Mouse (Mus musculus) brown adipose tissue, adult 24 weeks (tissue): ENCODE measurements around the gene Hnrnpul1. TPM values are rescaled to one million over a fixed set of nuclear protein-coding genes. Genes with fewer than 3 reads are reported as not detected.

ENCODE experiments used
- H3K27ac ChIP-seq: fragments of 200-500 bp; replicated peaks from 2 replicates; pipeline ENCODE4 v1.5.1; 2012; ENCODE audit warnings: low read depth, mild to moderate bottlenecking, low read length
- H3K4me1 ChIP-seq: fragments of 200-500 bp; 2 replicates; pipeline ENCODE4 v1.6.1; 2012; ENCODE audit warnings: low read length, mixed read lengths; ENCODE audit not compliant: control insufficient read depth, insufficient read depth, insufficient read length
- H3K4me3 ChIP-seq: fragments of 200-500 bp; 2 replicates; pipeline ENCODE4 v1.5.1; 2012; ENCODE audit warnings: low read depth, mild to moderate bottlenecking, low read length, moderate library complexity; ENCODE audit not compliant: insufficient read depth
- polyA plus RNA-seq: library from polyadenylated mRNA; stranded (reverse); fragments of >200 nt; gene quantifications from 2 replicates; pipeline ENCODE4 v1.2.4, GENCODE M21; 2012; ENCODE audit not compliant: missing spikeins, insufficient read depth, insufficient read length

Gene Hnrnpul1
- polyA plus RNA-seq, 1 experiment = 42.6 TPM

DNA sequence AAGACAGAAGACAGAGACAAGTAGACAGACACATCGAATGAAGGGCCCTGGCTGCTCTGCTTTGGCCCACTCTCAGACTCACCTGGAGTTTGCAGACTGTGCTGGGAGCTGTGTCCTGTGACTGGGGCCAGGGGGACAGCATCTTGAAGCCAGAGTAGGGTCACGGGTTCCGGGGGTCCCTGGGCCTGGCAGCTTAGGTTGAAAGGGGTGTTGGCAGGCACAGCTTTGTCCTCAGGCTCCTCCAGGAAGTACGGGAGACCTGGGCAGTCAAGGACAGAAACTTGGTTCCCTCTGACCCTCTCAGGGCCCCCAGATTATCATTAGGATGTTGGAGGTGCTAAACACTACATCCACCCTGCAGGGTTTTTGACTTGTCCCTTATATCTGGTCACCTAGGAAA lies 31.2 kb upstream of the Hnrnpul1 start:
- no peak overlapping the region for H3K4me3 ChIP-seq
- H3K27ac ChIP-seq = no peak overlapping the region
- peaks cover 13% of the 10 kb centered on the region for H3K4me1 ChIP-seq

DNA sequence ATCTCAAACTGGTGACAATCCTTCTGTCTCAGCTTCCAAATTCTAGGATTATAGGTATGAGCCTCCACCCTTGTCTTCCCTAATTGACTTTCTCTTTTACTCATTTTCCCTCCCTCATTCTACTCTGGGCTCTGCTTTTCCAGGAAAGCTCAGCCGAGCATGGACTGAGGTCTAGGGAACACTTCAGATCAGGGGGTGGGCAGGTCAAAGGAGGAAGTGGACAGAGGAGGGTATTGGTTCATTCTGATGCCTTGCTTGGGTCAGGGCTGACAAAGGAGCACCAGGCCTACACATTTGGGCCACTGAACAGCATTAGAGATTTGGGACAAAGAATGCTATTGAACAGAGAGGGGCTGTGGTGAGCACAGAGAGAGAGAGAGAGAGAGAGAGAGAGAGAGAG lies 30.3 kb upstream of the Hnrnpul1 start:
- Histone ChIP-seq H3K27ac (no peak overlapping the region), H3K4me1 (peaks cover 13% of the 10 kb centered on the region), H3K4me3 (no peak overlapping the region)

DNA sequence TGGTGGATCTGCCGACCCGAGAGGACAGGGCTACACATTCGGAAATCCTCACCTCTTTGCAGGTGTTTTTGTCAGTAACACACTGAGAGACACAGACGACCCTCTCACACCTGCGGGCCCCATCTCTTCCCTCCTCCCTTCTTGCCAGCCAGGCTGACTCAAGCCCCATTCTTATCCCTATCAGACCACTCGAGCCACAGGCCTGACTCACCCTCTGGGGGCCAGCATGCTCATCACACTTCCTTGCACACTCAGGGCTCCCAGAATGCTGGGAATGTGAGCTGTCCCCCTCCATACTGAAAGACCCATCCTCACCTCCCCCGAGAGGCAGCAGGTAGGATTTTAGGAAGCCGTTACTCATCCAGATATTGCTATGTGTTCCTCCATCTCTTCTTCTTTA lies 29.2 kb upstream of the Hnrnpul1 start:
- Histone ChIP-seq H3K4me1 (peaks cover 9% of the 10 kb centered on the region; the same call in 1 of the 2 replicates), H3K27ac (no peak overlapping the region), H3K4me3 (no peak overlapping the region)

DNA sequence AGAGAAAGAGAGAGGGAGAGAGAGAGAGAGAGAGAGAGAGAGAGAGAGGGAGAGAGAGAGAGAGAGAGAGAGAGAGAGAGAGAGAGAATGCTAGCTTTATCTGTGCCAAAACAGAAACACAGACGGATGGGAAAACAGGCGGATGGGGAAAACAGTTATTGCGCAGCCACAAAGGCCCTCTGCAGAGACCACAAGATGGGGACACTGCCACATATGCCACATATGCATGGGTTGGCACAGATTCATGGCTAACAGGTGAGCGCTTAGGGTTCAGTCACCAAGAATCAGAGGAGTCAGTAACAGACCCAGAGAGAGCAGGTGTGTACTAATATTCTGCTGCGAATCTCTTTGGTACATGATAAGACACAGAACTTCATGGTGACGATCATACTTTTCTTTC lies 28.2 kb upstream of the Hnrnpul1 start:
- Histone ChIP-seq H3K4me3 (no peak overlapping the region), H3K27ac (peak overlapping the region; percentile 17; the same call in 1 of the 2 replicates), H3K4me1 (peaks cover 9% of the 10 kb centered on the region; the same call in 1 of the 2 replicates)

DNA sequence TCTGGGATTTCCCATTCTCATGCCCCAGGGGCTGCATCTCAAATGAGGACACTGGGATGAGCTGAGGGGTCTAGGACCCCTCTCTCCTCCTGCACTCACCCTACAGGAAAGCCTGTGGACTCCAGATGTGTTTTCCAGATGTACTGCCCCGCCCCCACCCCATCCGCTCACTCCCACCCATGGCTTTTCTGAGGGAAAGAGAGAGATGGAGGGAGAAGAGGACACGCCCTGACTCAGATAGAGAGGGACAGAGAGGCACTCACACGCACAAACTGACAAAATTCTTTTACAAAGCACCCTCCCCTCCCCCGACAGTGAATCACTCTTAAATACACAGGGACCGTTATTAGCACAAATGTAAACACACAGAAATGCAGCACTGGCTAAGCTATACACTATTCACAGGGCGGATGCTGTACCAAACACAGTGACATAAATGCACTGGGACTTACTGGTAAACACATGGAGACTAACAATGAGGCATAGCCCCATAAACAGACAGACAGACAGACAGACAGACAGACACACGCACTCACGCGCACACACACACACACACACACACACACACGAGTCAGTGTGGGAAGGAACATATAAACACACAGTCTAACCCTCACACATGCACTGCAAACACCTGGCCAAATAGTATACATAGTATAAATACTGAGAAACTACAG lies 27.5 kb upstream of the Hnrnpul1 start:
- Histone ChIP-seq H3K27ac (peak overlapping the region; percentile 47), H3K4me3 (peak overlapping the region; percentile 43), H3K4me1 (peaks cover 9% of the 10 kb centered on the region; the same call in 1 of the 2 replicates)

DNA sequence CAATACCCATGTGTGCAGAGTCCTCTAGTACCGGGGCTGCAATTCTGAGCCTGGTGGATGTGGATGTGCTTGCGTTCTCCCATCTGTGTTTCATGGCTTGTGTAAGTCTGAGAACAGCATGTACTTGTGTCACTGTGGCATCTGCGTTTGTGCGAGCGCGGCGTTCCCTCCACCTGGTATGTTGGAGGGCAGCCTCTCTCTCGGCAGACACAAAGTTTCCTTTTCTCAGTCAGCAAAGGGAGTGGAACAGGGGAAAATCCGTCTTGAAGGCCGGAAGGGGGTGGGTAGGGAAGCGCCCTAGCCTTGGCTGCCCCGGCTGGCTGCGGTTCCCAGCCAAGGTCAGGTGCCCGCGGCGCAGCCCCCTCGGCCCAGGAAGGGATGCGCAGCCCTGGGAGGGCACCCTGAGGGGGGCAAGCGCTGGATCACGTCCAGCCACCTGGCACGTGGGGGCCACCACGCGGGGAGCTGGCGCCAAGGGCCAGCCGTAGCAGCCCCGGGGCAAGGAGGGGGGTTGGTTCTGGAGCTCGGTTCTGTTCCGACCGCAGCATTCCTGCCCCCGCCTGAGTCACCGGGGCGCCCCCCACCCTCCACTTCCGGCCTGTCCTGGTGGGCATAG lies 26.9 kb upstream of the Hnrnpul1 start:
- Histone ChIP-seq H3K27ac (peak overlapping the region; percentile 47), H3K4me3 (peak overlapping the region; percentile 43), H3K4me1 (peaks cover 11% of the 10 kb centered on the region; the same call in 1 of the 2 replicates)

DNA sequence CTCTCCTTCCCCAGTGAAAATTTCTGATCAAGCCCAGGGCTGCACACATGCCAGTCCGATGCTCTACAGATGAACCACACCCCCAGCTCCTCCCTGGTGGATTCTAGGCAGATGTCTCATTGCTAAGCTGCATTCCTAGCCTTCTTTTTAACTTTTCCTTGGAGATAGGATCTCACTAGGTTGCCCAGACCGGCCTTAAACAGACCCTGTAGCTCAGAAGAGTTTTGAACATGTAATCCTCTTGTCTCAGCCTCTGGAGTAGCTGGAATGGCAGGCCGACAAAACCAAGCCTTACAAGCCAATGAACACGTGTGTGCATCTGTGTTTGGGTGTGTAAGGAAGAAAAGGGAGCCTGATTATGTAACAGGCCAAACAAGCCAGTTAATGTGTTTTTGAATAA lies 26.2 kb upstream of the Hnrnpul1 start:
- no peak overlapping the region for H3K4me3 ChIP-seq
- H3K27ac ChIP-seq = peak overlapping the region; percentile 47

DNA sequence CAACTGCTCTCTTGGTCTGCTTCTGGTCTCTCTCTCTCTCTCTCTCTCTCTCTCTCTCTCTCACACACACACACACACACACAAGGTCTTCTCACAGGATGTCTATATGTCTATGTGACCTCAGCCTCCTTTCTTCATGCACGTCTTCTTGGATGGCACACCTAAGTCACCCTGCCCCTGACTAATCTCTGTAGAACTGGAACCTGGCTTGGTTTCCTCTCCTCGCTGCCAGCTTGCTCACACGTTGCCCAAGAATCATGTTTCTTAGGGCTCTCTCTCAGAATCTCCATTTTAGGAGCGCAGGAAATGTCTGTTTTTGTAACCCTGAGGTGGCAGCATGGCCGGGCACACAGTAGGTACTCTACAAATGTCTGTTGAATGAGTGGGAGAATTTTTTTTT lies 25.5 kb upstream of the Hnrnpul1 start:
- no peak overlapping the region for H3K4me3 ChIP-seq
- no peak overlapping the region for H3K27ac ChIP-seq
- peaks cover 11% of the 10 kb centered on the region; the same call in 1 of the 2 replicates for H3K4me1 ChIP-seq

More for the DNA sequence above, 26.2 kb upstream of the Hnrnpul1 start:
- H3K4me1 ChIP-seq = peaks cover 11% of the 10 kb centered on the region; the same call in 1 of the 2 replicates

DNA sequence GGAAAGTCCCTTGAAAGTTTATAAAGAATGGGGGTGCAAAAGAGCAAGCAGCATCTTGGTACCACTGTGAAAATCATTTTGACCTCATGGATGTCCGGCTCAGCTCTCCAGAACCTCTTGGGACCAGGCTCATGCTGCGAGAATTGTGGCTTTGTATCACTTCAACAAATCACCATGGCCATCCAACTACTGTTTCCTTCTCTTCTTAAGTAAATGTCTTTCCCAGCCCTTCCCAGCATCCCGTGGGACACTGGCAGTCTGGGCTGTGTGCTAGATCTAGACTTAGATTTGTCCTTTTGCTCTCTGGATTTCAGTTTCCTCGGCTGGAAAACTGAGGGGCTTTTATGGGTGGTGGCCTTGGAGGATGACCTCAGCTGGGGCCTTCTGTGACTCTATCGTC lies 13.7 kb upstream of the Hnrnpul1 start:
- H3K4me3 ChIP-seq = no peak overlapping the region
- peak overlapping the region; percentile 74 for H3K27ac ChIP-seq
- H3K4me1 ChIP-seq = peaks cover 24% of the 10 kb centered on the region

DNA sequence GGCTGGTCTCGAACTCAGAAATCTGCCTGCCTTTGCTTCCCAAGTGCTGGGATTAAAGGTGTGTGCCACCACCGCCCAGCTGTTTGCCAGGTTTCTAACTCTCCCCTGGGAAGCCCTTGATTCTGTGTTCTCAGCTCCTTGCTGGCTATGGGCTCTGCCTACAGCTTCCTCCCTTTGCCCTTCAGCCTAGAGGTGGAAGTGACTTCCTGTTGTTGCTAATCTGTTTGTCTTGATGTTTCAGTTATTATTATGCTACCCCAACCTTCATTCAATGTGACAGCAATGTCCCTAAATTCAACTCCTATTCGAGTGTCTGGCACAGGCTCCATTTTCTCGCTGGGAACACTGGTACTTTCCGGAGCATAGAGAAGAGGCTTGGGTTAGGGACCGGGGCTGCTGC lies 11.6 kb upstream of the Hnrnpul1 start:
- peaks cover 29% of the 10 kb centered on the region for H3K4me1 ChIP-seq
- no peak overlapping the region for H3K4me3 ChIP-seq
- peak overlapping the region; percentile 51 for H3K27ac ChIP-seq

DNA sequence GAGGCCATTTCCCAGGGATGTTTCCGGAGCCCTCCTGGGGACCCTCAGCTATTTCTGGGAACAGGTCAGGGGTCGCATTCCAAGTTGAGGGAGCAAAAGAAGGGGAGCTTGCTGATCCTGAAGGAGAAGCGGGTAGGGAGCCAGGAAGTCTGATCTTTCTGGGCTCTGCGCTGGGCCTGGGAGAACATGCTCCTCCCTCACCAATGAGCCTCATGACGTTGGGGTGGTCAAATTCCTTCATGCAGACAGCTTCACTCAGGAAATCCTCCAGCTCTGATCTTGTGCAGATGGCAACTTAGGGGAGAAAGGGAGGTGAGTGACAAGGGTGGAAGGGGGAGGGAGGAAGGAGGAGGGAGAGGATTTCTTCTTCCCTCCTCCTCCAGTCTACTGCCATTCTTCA lies 9.7 kb upstream of the Hnrnpul1 start:
- peak overlapping the region; percentile 83 for H3K27ac ChIP-seq
- H3K4me3 ChIP-seq = no peak overlapping the region
- H3K4me1 ChIP-seq = peaks cover 31% of the 10 kb centered on the region

DNA sequence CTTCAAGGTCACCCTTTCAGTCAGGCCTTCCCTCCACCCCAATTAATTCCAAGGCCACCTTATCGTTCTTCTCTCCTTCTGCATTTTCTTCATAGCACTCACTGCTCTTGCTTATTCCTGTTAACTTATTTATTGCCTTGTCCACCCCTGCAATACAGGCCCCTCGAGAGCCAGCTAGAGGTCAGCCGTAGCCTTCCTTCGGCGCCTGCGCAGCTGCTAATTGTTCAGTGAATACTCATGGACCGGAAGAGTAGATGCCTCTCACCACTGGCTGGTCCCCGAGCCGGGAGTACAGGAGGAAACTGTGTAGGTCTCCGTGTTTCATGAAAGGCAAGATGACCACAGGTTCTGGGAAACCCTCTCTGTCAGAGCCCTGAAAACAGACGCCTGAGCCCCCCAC lies 9.1 kb upstream of the Hnrnpul1 start:
- Histone ChIP-seq H3K4me3 (no peak overlapping the region), H3K4me1 (peaks cover 31% of the 10 kb centered on the region), H3K27ac (peak overlapping the region; percentile 83)

DNA sequence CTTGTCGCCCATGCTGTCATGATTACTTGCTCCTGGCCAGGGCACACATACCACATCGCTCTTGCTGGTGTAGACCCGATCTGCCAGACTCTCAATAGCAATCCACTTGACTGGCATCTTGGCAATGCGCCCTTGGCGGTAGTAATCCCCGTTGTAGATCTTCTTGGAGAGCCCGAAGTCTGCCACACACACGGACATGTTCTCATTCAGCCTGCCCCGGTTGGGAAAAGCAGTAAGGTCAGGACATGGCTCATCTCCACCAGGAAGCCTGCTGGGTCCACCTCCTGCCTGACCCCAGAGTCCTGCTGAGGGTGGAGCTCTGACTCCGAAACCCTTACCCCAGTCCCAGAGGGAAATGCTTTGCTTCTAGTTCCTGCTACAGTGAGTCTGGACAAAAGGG lies 6.8 kb upstream of the Hnrnpul1 start:
- peak overlapping the region; percentile 53 for H3K4me3 ChIP-seq
- H3K4me1 ChIP-seq = peaks cover 27% of the 10 kb centered on the region
- H3K27ac ChIP-seq = peak overlapping the region; percentile 89

DNA sequence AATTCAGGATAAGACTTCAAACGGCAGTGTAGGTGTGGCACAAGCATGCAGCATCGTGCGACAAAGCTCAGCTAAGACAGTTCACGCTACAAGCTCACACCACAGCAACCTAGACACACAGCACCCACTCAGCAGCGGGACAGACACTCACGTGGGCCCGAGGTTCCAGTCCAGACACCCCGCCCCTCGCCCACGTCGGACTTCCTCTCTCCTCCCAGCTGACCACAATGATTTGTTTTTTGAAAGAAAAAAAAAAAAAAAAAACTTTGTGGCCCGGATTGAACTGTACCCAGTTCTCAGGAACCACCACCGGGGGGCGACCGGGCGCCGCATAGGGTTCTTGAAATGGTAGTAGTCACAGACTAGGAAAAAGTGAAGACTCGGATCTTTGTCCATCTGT lies 1.5 kb upstream of the Hnrnpul1 start:
- H3K4me3 ChIP-seq = peak overlapping the region; percentile 59

DNA sequence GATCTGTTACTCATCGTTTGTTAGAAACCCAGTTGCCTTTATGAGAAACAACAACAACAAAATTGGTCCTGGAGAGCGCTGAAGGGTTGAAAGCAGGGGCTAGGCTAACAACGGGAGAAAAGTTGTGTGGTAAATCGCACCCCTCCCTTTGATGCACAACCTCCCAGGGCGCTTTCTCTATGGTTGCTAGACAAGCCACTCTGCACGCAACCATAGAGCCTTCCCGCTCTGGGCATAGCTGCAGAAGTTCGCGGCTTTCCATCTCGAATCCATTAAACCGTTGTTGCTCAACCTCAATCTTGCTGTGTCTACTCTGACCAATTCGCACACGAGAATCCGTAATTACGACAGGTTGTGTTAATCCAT lies 894 bp upstream of the Hnrnpul1 start:
- peaks cover 12% of the 10 kb centered on the region; the same call in 1 of the 2 replicates for H3K4me1 ChIP-seq
- peak overlapping the region; percentile 47 for H3K27ac ChIP-seq
- peak overlapping the region; percentile 59 for H3K4me3 ChIP-seq

More for the DNA sequence above, 1.5 kb upstream of the Hnrnpul1 start:
- Histone ChIP-seq H3K27ac (peak overlapping the region; percentile 47), H3K4me1 (peaks cover 12% of the 10 kb centered on the region; the same call in 1 of the 2 replicates)

DNA sequence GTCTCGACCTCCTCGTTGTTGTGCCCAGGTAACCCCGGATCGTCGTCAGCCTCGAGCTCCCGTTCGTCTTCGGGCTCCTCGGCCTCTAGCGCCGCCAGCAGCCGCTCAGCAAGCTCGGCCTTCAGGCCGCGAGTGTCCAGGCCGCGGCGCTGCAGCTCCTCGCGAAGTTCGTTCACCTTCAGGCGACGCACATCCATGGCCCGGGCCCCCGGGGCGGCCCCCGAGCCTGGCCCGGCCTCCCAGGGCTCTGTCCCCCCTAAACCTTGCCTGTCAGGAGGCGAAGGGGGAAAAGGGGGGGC lies 169 bp downstream of the Hnrnpul1 start:
- peak overlapping the region; percentile 88 for H3K27ac ChIP-seq
- H3K4me1 ChIP-seq = peaks cover 10% of the 10 kb centered on the region; the same call in 1 of the 2 replicates
- H3K4me3 ChIP-seq = peak overlapping the region; percentile 81
